Mouse (Mus musculus): ENCODE results near the gene Ccdc186. TPM values are rescaled to one million over a fixed set of nuclear protein-coding genes. Genes with fewer than 3 reads are reported as not detected.

Ccdc186 gene
- total RNA-seq, 1 experiment: 16.3 TPM

GRCm38 (mm10) chr19:56745061-56745460 is 76.9 kb downstream of the Ccdc186 start:
- in situ Hi-C loops (cut with MboI; ENCODE audit: low sequenced_read_pairs in 2 of 2, unreplicated experiment in 2 of 2): no loop called here
- TF ChIP-seq ZNF384 (IDR thresholded peaks at IDR 0.05; ENCODE audit: low read depth, low read length) (no peak), MAFK (IDR thresholded peaks at IDR 0.05; ENCODE audit: insufficient read depth, low read depth, low read length) (no peak), HCFC1 (IDR thresholded peaks at IDR 0.05; ENCODE audit: borderline replicate concordance, insufficient read depth, low read length) (no peak), CHD2 (IDR thresholded peaks at IDR 0.05; ENCODE audit: low read depth, low read length) (no peak), ZC3H11A (IDR thresholded peaks at IDR 0.05; ENCODE audit: borderline replicate concordance, low read depth, low read length) (no peak)
- Histone ChIP-seq H3K36me3 (ENCODE audit: control insufficient read depth, insufficient read depth, low read length, poor library complexity, severe bottlenecking) (no peaks in the 10 kb centered on the region), H3K9me3 (ENCODE audit: control insufficient read depth, insufficient read depth, low read depth, low read length) (no peaks in the 10 kb centered on the region), H3K27ac (ENCODE audit: insufficient read depth, low read depth, low read length, poor library complexity, severe bottlenecking) (no peak overlapping the region), H3K9ac (ENCODE audit: insufficient read depth, low read depth, low read length, poor library complexity, severe bottlenecking) (no peak overlapping the region), H3K4me3 (ENCODE audit: insufficient read depth in 1 of 2, low read depth in 1 of 2, low read length in 2 of 2, poor library complexity in 1 of 2, severe bottlenecking in 1 of 2) (no peak overlapping the region), H3K4me1 (ENCODE audit: control insufficient read depth in 2 of 2, insufficient read depth in 2 of 2, low read length in 2 of 2, poor library complexity in 1 of 2) (no peaks in the 10 kb centered on the region; a peak in 1 of 4 replicates)
- DNase-seq (ENCODE audit: low read depth, low spot score): no peak

Other genes starting within 250 kb of the Ccdc186 start
- gene Adrb1, start 100.0 kb downstream of the Ccdc186 start, total RNA-seq (2012; rRNA removed): 0.36 and 1.2 TPM in 2 replicates
- 0.69 and 0.94 TPM in 2 replicates for gene Tdrd1, start 4.0 kb upstream of the Ccdc186 start, total RNA-seq (2012; rRNA removed)
- gene Vwa2, start 52.1 kb upstream of the Ccdc186 start, total RNA-seq (2012; rRNA removed): 3.0 and 5.9 TPM in 2 replicates
- gene Afap1l2, start 186.0 kb upstream of the Ccdc186 start, total RNA-seq (2012; rRNA removed): 2.8 and 3.7 TPM in 2 replicates